Mouse (Mus musculus): ENCODE measurements at regions not wholly inside any gene's neighbourhood (a gene's known extent, or its start where the extent isn't known, plus 50 kb on each side); places are given as distances from the start of the nearest gene placed in this dataset.

- no peak for DNase-seq (ENCODE audit: extremely low spot score in 1 of 2, low spot score in 1 of 2)
Measured at GRCm38 (mm10) chr15:62091746-62092659, 1169.2 kb upstream of the A1bg start.

GRCm38 (mm10) chr15:62091144-62091543 is 1168.3 kb upstream of the A1bg start:
- no peak for DNase-seq (ENCODE audit: extremely low spot score in 1 of 2, low spot score in 1 of 2)

GRCm38 (mm10) chr15:62088341-62088740 is 1165.5 kb upstream of the A1bg start:
- DNase-seq (ENCODE audit: extremely low spot score in 1 of 2, low spot score in 1 of 2): no peak

- DNase-seq (ENCODE audit: extremely low spot score in 1 of 2, low spot score in 1 of 2): no peak
Measured at GRCm38 (mm10) chr15:62087755-62088154, 1164.9 kb upstream of the A1bg start.

GRCm38 (mm10) chr15:62086037-62086436 is 1163.2 kb upstream of the A1bg start:
- DNase-seq (ENCODE audit: extremely low spot score in 1 of 2, low spot score in 1 of 2): no peak

- no peak for DNase-seq (ENCODE audit: extremely low spot score in 1 of 2, low spot score in 1 of 2)
Measured at GRCm38 (mm10) chr15:62083347-62083746, 1160.5 kb upstream of the A1bg start.

- DNase-seq (ENCODE audit: extremely low spot score in 1 of 2, low spot score in 1 of 2): no peak
Measured at GRCm38 (mm10) chr15:62082539-62082938, 1159.7 kb upstream of the A1bg start.

GRCm38 (mm10) chr15:62079155-62080109 is 1156.6 kb upstream of the A1bg start:
- no peak for DNase-seq (ENCODE audit: extremely low spot score in 1 of 2, low spot score in 1 of 2)

GRCm38 (mm10) chr15:62076552-62077234 is 1153.9 kb upstream of the A1bg start:
- no peak for DNase-seq (ENCODE audit: extremely low spot score in 1 of 2, low spot score in 1 of 2)

- DNase-seq (ENCODE audit: extremely low spot score in 1 of 2, low spot score in 1 of 2): no peak
Measured at GRCm38 (mm10) chr15:62074735-62075134, 1151.9 kb upstream of the A1bg start.

- DNase-seq (ENCODE audit: extremely low spot score in 1 of 2, low spot score in 1 of 2): no peak
Measured at GRCm38 (mm10) chr15:62073595-62073994, 1150.8 kb upstream of the A1bg start.

GRCm38 (mm10) chr15:62071311-62071710 is 1148.5 kb upstream of the A1bg start:
- DNase-seq (ENCODE audit: extremely low spot score in 1 of 2, low spot score in 1 of 2): no peak

- DNase-seq (ENCODE audit: extremely low spot score in 1 of 2, low spot score in 1 of 2): no peak
Measured at GRCm38 (mm10) chr15:62068422-62069160, 1145.8 kb upstream of the A1bg start.

GRCm38 (mm10) chr15:62064399-62064798 is 1141.6 kb upstream of the A1bg start:
- no peak for DNase-seq (ENCODE audit: extremely low spot score in 1 of 2, low spot score in 1 of 2)

- DNase-seq (ENCODE audit: extremely low spot score in 1 of 2, low spot score in 1 of 2): no peak
Measured at GRCm38 (mm10) chr15:62057449-62057848, 1134.6 kb upstream of the A1bg start.

GRCm38 (mm10) chr15:62056889-62057288 is 1134.1 kb upstream of the A1bg start:
- DNase-seq (ENCODE audit: extremely low spot score in 1 of 2, low spot score in 1 of 2): no peak

- no peak for DNase-seq (ENCODE audit: extremely low spot score in 1 of 2, low spot score in 1 of 2)
Measured at GRCm38 (mm10) chr15:62056401-62056800, 1133.6 kb upstream of the A1bg start.

- DNase-seq (ENCODE audit: extremely low spot score in 1 of 2, low spot score in 1 of 2): no peak
Measured at GRCm38 (mm10) chr15:62055011-62055410, 1132.2 kb upstream of the A1bg start.

GRCm38 (mm10) chr15:62053420-62054239 is 1130.8 kb upstream of the A1bg start:
- DNase-seq (ENCODE audit: extremely low spot score in 1 of 2, low spot score in 1 of 2): no peak
